Mouse (Mus musculus) fibroblast of lung, adult 2 months (primary cell): ENCODE data around the gene Prom2.

Experiments
- DNase-seq: peaks from one replicate; pipeline ENCODE4 v3.0.0-alpha.2; 2011; ENCODE audit warnings: low read depth

Prom2 gene

GRCm38 (mm10) chr2:127541185-127541584 is at the start of gene Prom2:
TSS of gene Prom2 (minus strand) at chr2:127541467.
- DNase-seq: no peak

- no peak for DNase-seq
Measured at GRCm38 (mm10) chr2:127590840-127591239, 49.6 kb upstream of the Prom2 start.

GRCm38 (mm10) chr2:127590204-127590603 is 48.9 kb upstream of the Prom2 start:
- DNase-seq: no peak

- no peak for DNase-seq
Measured at GRCm38 (mm10) chr2:127588897-127589296, 47.6 kb upstream of the Prom2 start.

GRCm38 (mm10) chr2:127587514-127587844 is 46.2 kb upstream of the Prom2 start:
- no peak for DNase-seq

GRCm38 (mm10) chr2:127586694-127587513 is 45.6 kb upstream of the Prom2 start, which contains the start of the genes Zfp661 and Mrps5:
TSS of gene Zfp661 (minus strand) at chr2:127587094.
TSS of gene Mrps5 (plus strand) at chr2:127587222.
- DNase-seq: peak; percentile 56

- DNase-seq: peak; percentile 82
Measured at GRCm38 (mm10) chr2:127584436-127584858, 43.2 kb upstream of the Prom2 start.

- DNase-seq: peak; percentile 90
Measured at GRCm38 (mm10) chr2:127573322-127573721, 32.1 kb upstream of the Prom2 start.

GRCm38 (mm10) chr2:127559070-127559966 is 18.1 kb upstream of the Prom2 start:
- peak; percentile 50 for DNase-seq

- DNase-seq: no peak
Measured at GRCm38 (mm10) chr2:127551078-127551477, 9.8 kb upstream of the Prom2 start.

- DNase-seq: no peak
Measured at GRCm38 (mm10) chr2:127550446-127550845, 9.2 kb upstream of the Prom2 start.

- DNase-seq: no peak
Measured at GRCm38 (mm10) chr2:127549711-127550110, 8.4 kb upstream of the Prom2 start.

GRCm38 (mm10) chr2:127548342-127549074 is 7.2 kb upstream of the Prom2 start:
- no peak for DNase-seq

GRCm38 (mm10) chr2:127541697-127542096 is 430 bp upstream of the Prom2 start:
- no peak for DNase-seq

- DNase-seq: no peak
Measured at GRCm38 (mm10) chr2:127539494-127539893, 1.8 kb downstream of the Prom2 start.

GRCm38 (mm10) chr2:127537548-127537947 is 3.7 kb downstream of the Prom2 start:
- DNase-seq: peak; percentile 12

GRCm38 (mm10) chr2:127535363-127535762 is 5.9 kb downstream of the Prom2 start:
- DNase-seq: no peak

GRCm38 (mm10) chr2:127532379-127532778 is 8.9 kb downstream of the Prom2 start:
- no peak for DNase-seq

- DNase-seq: no peak
Measured at GRCm38 (mm10) chr2:127531592-127531991, 9.7 kb downstream of the Prom2 start.

- no peak for DNase-seq
Measured at GRCm38 (mm10) chr2:127530418-127530817, 10.8 kb downstream of the Prom2 start.

- no peak for DNase-seq
Measured at GRCm38 (mm10) chr2:127525004-127525775, 16.1 kb downstream of the Prom2 start.
